Comparison of ENCODE assay signal across 39 mouse cellular contexts in the genomic region with DNA sequence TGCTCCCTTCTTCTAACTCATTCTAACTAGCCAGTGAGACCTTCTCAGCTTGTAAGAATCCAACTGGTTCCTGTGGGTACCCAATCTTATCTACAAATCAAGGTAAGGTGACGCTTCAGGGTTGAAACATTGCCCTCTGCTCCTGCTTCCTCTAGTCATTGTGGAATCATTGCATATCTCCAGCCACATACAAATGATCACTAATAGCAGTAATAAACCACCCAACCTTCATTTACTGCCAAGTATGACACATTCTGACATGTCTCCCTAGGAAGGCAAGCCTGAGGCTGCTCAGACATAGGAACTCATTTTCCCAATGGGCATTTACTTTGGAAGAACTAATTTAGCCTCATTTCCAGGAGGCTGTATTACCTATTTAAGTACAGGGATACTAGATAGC. TPM values are rescaled to one million over a fixed set of nuclear protein-coding genes. Genes with fewer than 3 reads are reported as not detected.
"Had no signal": no experiment of that assay in that cellular context is flagged by ENCODE, and none has a peak within 500 bp of the region (broad histone marks: within the 10 kb centered on the region; RNA-seq: fewer than 3 reads in every experiment).

No protein-coding gene starts in this region.

- H3K4me1 ChIP-seq: heart, embryonic 12.5 days; heart, embryonic 13.5 days; heart, embryonic 15.5 days; hindbrain, embryonic 12.5 days; hindbrain, embryonic 13.5 days; hindbrain, embryonic 15.5 days had no signal

- H3K4me3 ChIP-seq: heart, embryonic 10.5 days; heart, embryonic 12.5 days; heart, embryonic 13.5 days; heart, embryonic 15.5 days; hindbrain, embryonic 10.5 days; hindbrain, embryonic 12.5 days; hindbrain, embryonic 13.5 days; hindbrain, embryonic 15.5 days; kidney, embryonic 15.5 days; layer of hippocampus, adult 2 months; left cerebral cortex, adult 2 months had no signal

- H3K9me3 ChIP-seq: heart, embryonic 10.5 days; heart, embryonic 12.5 days; heart, embryonic 13.5 days; heart, embryonic 15.5 days; hindbrain, embryonic 10.5 days; hindbrain, embryonic 12.5 days; hindbrain, embryonic 13.5 days; hindbrain, embryonic 15.5 days; kidney, embryonic 15.5 days had no signal

- H3K27ac ChIP-seq: heart, embryonic 10.5 days; heart, embryonic 13.5 days; heart, embryonic 15.5 days; hindbrain, embryonic 10.5 days; hindbrain, embryonic 12.5 days; hindbrain, embryonic 13.5 days; hindbrain, embryonic 14.5 days; hindbrain, embryonic 15.5 days; hindbrain, postnatal 0 days; kidney, embryonic 15.5 days; kidney, postnatal 0 days; layer of hippocampus, adult 2 months; left cerebral cortex, adult 2 months had no signal

- H3K27me3 ChIP-seq: heart, embryonic 12.5 days; hindbrain, embryonic 12.5 days; hindbrain, embryonic 15.5 days had no signal

- DNase-seq: heart, postnatal 10 days; heart, postnatal 14 days; heart, postnatal 36 days; heart, postnatal 4 days; kidney, adult 11 months; kidney, adult 18-20 months; kidney, adult 2 months; kidney, adult 8-10 months; kidney, adult 9 months; kidney, postnatal 10 days; kidney, postnatal 14 days; kidney, postnatal 25 days; kidney, postnatal 36 days; kidney, postnatal 4 days; layer of hippocampus, adult 9-11 months; layer of hippocampus, postnatal 36 days had no signal

- H3K9ac ChIP-seq: heart, embryonic 12.5 days; heart, embryonic 13.5 days; heart, embryonic 15.5 days; hindbrain, embryonic 12.5 days; hindbrain, embryonic 13.5 days; hindbrain, embryonic 14.5 days; hindbrain, embryonic 15.5 days; kidney, embryonic 15.5 days had no signal

- H3K4me2 ChIP-seq: heart, embryonic 11.5 days; heart, embryonic 12.5 days; heart, embryonic 13.5 days; heart, embryonic 15.5 days; hindbrain, embryonic 12.5 days; hindbrain, embryonic 13.5 days; hindbrain, embryonic 14.5 days; hindbrain, embryonic 15.5 days; kidney, embryonic 15.5 days had no signal

- ATAC-seq: hindbrain, embryonic 16.5 days; hindbrain, postnatal 0 days; inflammation-experienced regulatory T-cells, adult 6 months had no signal

- H3K36me3 ChIP-seq: heart, embryonic 10.5 days; heart, embryonic 12.5 days; heart, embryonic 13.5 days; heart, embryonic 15.5 days; hindbrain, embryonic 10.5 days; hindbrain, embryonic 12.5 days; hindbrain, embryonic 13.5 days; hindbrain, embryonic 15.5 days; kidney, embryonic 15.5 days had no signal

RNA-seq across cellular contexts. Expression of gene Lhx2, which starts 33.9 kb away (rescaled TPM):
- total RNA-seq: heart, postnatal 36 days; hematopoietic stem cell, adult 5-6 weeks had no signal
- polyA plus RNA-seq: heart, embryonic 16.5 days; heart, postnatal 0 days; intestine, embryonic 14.5 days; kidney, embryonic 14.5 days; large intestine, adult 2 months had no signal
